Mouse (Mus musculus) ovary, postnatal 36 days (tissue): ENCODE measurements at regions not wholly inside any gene's neighbourhood (a gene's known extent, or its start where the extent isn't known, plus 50 kb on each side); places are given as distances from the start of the nearest gene placed in this dataset.

Experiments
- DNase-seq: peaks from one replicate; pipeline ENCODE4 v3.0.0; 2022; ENCODE audit warnings: low spot score, mixed read lengths

- no peak for DNase-seq
Measured at GRCm38 (mm10) chr7:129983601-129984120, 392.0 kb downstream of the Wdr11 start.

- no peak for DNase-seq
Measured at GRCm38 (mm10) chr7:129984367-129984766, 392.7 kb downstream of the Wdr11 start.

- no peak for DNase-seq
Measured at GRCm38 (mm10) chr7:129987119-129987665, 395.5 kb downstream of the Wdr11 start.

GRCm38 (mm10) chr7:129987713-129988112, 396.1 kb downstream of the Wdr11 start:
- DNase-seq = no peak

GRCm38 (mm10) chr7:129993446-129994223, 402.0 kb downstream of the Wdr11 start:
- no peak for DNase-seq

GRCm38 (mm10) chr7:129995529-129995928, 403.9 kb downstream of the Wdr11 start:
- no peak for DNase-seq

- no peak for DNase-seq
Measured at GRCm38 (mm10) chr7:130001064-130001463, 409.4 kb downstream of the Wdr11 start.

- no peak for DNase-seq
Measured at GRCm38 (mm10) chr7:130002002-130002401, 410.3 kb downstream of the Wdr11 start.

GRCm38 (mm10) chr7:130005406-130005805, 413.7 kb downstream of the Wdr11 start:
- no peak for DNase-seq

- no peak for DNase-seq
Measured at GRCm38 (mm10) chr7:130007993-130008583, 416.4 kb downstream of the Wdr11 start.

GRCm38 (mm10) chr7:130008591-130009418, 417.1 kb downstream of the Wdr11 start:
- no peak for DNase-seq

- DNase-seq = no peak
Measured at GRCm38 (mm10) chr7:130012067-130012466, 420.4 kb downstream of the Wdr11 start.

- DNase-seq = no peak
Measured at GRCm38 (mm10) chr7:130013109-130013508, 421.4 kb downstream of the Wdr11 start.

- no peak for DNase-seq
Measured at GRCm38 (mm10) chr7:130014609-130015008, 422.9 kb downstream of the Wdr11 start.

GRCm38 (mm10) chr7:130015375-130016014, 423.8 kb downstream of the Wdr11 start:
- DNase-seq = no peak

GRCm38 (mm10) chr7:130016015-130016874, 424.6 kb downstream of the Wdr11 start:
- DNase-seq = no peak

GRCm38 (mm10) chr7:130018891-130019290, 427.2 kb downstream of the Wdr11 start:
- DNase-seq = no peak

GRCm38 (mm10) chr7:130028945-130029344, 437.3 kb downstream of the Wdr11 start:
- no peak for DNase-seq

- DNase-seq = no peak
Measured at GRCm38 (mm10) chr7:130030711-130031110, 439.0 kb downstream of the Wdr11 start.

- DNase-seq = no peak
Measured at GRCm38 (mm10) chr7:130036235-130036634, 444.6 kb downstream of the Wdr11 start.
